Mouse (Mus musculus) liver, adult 2 months (tissue): ENCODE measurements around the gene Nfic. TPM values are rescaled to one million over a fixed set of nuclear protein-coding genes. Genes with fewer than 3 reads are reported as not detected.

Experiments
- DNase-seq: peaks from one replicate; pipeline ENCODE4 v3.0.0-alpha.2; 2011; ENCODE audit warnings: low read depth, low spot score; ENCODE audit errors: extremely low read depth
- H3K27ac ChIP-seq: fragments of 200-500 bp; replicated peaks from 2 replicates; pipeline ENCODE4 v1.5.1; 2012; ENCODE audit warnings: low read depth, mild to moderate bottlenecking, control low read depth, inconsistent platforms, low read length; ENCODE audit not compliant: insufficient read depth
- H3K27me3 ChIP-seq: fragments of 200-500 bp; 2 replicates; pipeline ENCODE4 v1.6.1; 2012; ENCODE audit warnings: mild to moderate bottlenecking, moderate library complexity, low read length, inconsistent platforms; ENCODE audit not compliant: control insufficient read depth, insufficient read depth
- H3K36me3 ChIP-seq: fragments of 200-500 bp; 2 replicates; pipeline ENCODE4 v1.6.1; 2012; ENCODE audit warnings: low read length, inconsistent platforms; ENCODE audit not compliant: control insufficient read depth, insufficient read depth
- H3K4me1 ChIP-seq: fragments of 200-500 bp; 2 replicates; pipeline ENCODE4 v1.6.1; 2011; ENCODE audit warnings: low read length; ENCODE audit not compliant: control insufficient read depth, insufficient read depth
- H3K4me3 ChIP-seq: fragments of 200-500 bp; 2 replicates; pipeline ENCODE4 v1.5.1; 2011; ENCODE audit warnings: low read depth, mild to moderate bottlenecking, control low read depth, low read length, moderate library complexity; ENCODE audit not compliant: insufficient read depth
- H3K79me2 ChIP-seq: fragments of 200-500 bp; 2 replicates; pipeline ENCODE4 v1.6.1; 2012; ENCODE audit warnings: inconsistent platforms, mild to moderate bottlenecking, low read length, moderate library complexity; ENCODE audit not compliant: control insufficient read depth, insufficient read depth
- H3K9ac ChIP-seq: fragments of 200-500 bp; 2 replicates; pipeline ENCODE4 v1.6.1; 2012; ENCODE audit warnings: low read depth, mild to moderate bottlenecking, control low read depth, inconsistent platforms, low read length
- CTCF ChIP-seq: fragments of 200-500 bp; IDR thresholded peaks from 2 replicates; pipeline ENCODE4 v1.5.1; 2011; ENCODE audit warnings: low read depth, low read length, control low read depth
- POLR2A ChIP-seq: fragments of 200-500 bp; IDR thresholded peaks from 2 replicates; pipeline ENCODE4 v1.6.1; 2011; ENCODE audit warnings: low read length, control low read depth; ENCODE audit not compliant: insufficient read depth; ENCODE audit errors: extremely low read depth
- WGBS: fragments of 180-500 bp; shearing (Covaris S2); methylation state at CpG from one replicate; pipeline ENCODE4 v1.1.7; 2018; 5-methylcytosine and 5-hydroxymethylcytosine counted together
- polyA plus RNA-seq: library from polyadenylated mRNA; depleted of rRNA; stranded (reverse); fragments of >200 nt; gene quantifications from 2 replicates; pipeline ENCODE4 v1.2.3, GENCODE M21; 2012; rRNA removed
- total RNA-seq: library from RNA; depleted of rRNA; stranded (reverse); fragments of >200 nt; gene quantifications from 2 replicates; pipeline ENCODE4 v1.2.3, GENCODE M21; 2014; rRNA removed

The Nfic gene
- total RNA-seq (7.4 and 16.4 TPM in 2 replicates), polyA plus RNA-seq (32.8 and 56.4 TPM in 2 replicates)

- Histone ChIP-seq H3K27me3 (peaks cover 25% of the 10 kb centered on the region), H3K4me3 (no peak within 1 kb of the TSS), H3K79me2 (no peaks in the 10 kb centered on the region), H3K27ac (no peak within 1 kb of the TSS), H3K9ac (no peak within 1 kb of the TSS), H3K36me3 (no peaks in the 10 kb centered on the region), H3K4me1 (no peaks in the 10 kb centered on the region)
- 63% methylated on average over 28 of the region's 28 CpGs for WGBS
- no peak for TF ChIP-seq CTCF
- no peak for TF ChIP-seq POLR2A
- DNase-seq, result no peak
These were observed at the start of gene Nfic for GRCm38 (mm10) chr10:81455181-81455895. Nfic (minus strand) TSS chr10:81455635.

- Histone ChIP-seq H3K9ac (peak overlapping the region; percentile 62), H3K27me3 (no peaks in the 10 kb centered on the region), H3K4me1 (no peaks in the 10 kb centered on the region; the same call in 1 of the 2 replicates), H3K27ac (no peak overlapping the region), H3K79me2 (no peaks in the 10 kb centered on the region), H3K36me3 (no peaks in the 10 kb centered on the region), H3K4me3 (peak overlapping the region; percentile 48)
- 8% methylated on average over 36 of the region's 36 CpGs for WGBS
- TF ChIP-seq CTCF (peak; percentile 98), POLR2A (no peak)
- peak; percentile 29 for DNase-seq
These were observed 47.2 kb upstream of the Nfic start for GRCm38 (mm10) chr10:81502658-81503057.

GRCm38 (mm10) chr10:81501863-81502262 lies 46.4 kb upstream of the Nfic start:
- WGBS, result 94% methylated on average over 5 of the region's 5 CpGs
- H3K4me1 ChIP-seq, result no peaks in the 10 kb centered on the region; the same call in 1 of the 2 replicates
- H3K27me3 ChIP-seq, result no peaks in the 10 kb centered on the region
- no peak overlapping the region for H3K9ac ChIP-seq
- H3K4me3 ChIP-seq, result no peak overlapping the region
- no peaks in the 10 kb centered on the region for H3K79me2 ChIP-seq
- H3K36me3 ChIP-seq, result no peaks in the 10 kb centered on the region
- no peak for DNase-seq
- TF ChIP-seq POLR2A (no peak), CTCF (no peak)
- no peak overlapping the region for H3K27ac ChIP-seq

GRCm38 (mm10) chr10:81500032-81500431 lies 44.6 kb upstream of the Nfic start, which contains the start of gene S1pr4:
S1pr4 (minus strand) TSS chr10:81500132.
- Histone ChIP-seq H3K36me3 (no peaks in the 10 kb centered on the region), H3K27me3 (no peaks in the 10 kb centered on the region), H3K9ac (peak within 1 kb of the TSS; percentile 47), H3K79me2 (peaks cover 11% of the 10 kb centered on the region; the same call in 1 of the 2 replicates), H3K4me1 (peaks cover 2% of the 10 kb centered on the region), H3K27ac (no peak within 1 kb of the TSS), H3K4me3 (peak within 1 kb of the TSS; percentile 31)
- DNase-seq, result no peak
- 80% methylated on average over 3 of the region's 3 CpGs for WGBS
- TF ChIP-seq POLR2A, result no peak
- TF ChIP-seq CTCF, result no peak

GRCm38 (mm10) chr10:81499250-81499901 lies 43.9 kb upstream of the Nfic start:
- Histone ChIP-seq H3K36me3 (no peaks in the 10 kb centered on the region), H3K79me2 (peaks cover 17% of the 10 kb centered on the region; the same call in 1 of the 2 replicates), H3K27ac (no peak overlapping the region), H3K4me3 (peak overlapping the region; percentile 31), H3K27me3 (no peaks in the 10 kb centered on the region), H3K9ac (peak overlapping the region; percentile 47), H3K4me1 (peaks cover 9% of the 10 kb centered on the region)
- TF ChIP-seq POLR2A, result 0 out of 2 replicates have a peak, but pooled peaks have one; percentile 10
- no peak for TF ChIP-seq CTCF
- DNase-seq, result no peak
- 74% methylated on average over 23 of the region's 23 CpGs for WGBS
